Mouse (Mus musculus) gastrocnemius, postnatal 14 days (tissue): ENCODE results near the gene Suds3. TPM values are rescaled to one million over a fixed set of nuclear protein-coding genes. Genes with fewer than 3 reads are reported as not detected.

Experiments
- DNase-seq: peaks from one replicate; pipeline ENCODE4 v3.0.0; 2021; ENCODE audit warnings: mixed read lengths
- intact Hi-C: fragments of 180-260 bp; cut with DNase I; formaldehyde crosslinking; loops from one replicate; pipeline ENCODE4 v1.15.1; 2025; ENCODE audit warnings: low total_unique reads
- total RNA-seq, 2 experiments: library from RNA; stranded (reverse); gene quantifications; 2 replicates each; pipeline ENCODE4 v1.2.3; 2021

The Suds3 gene
- total RNA-seq, 2 experiments from 2014 or later, result 40.5 to 44.4 TPM

GRCm38 (mm10) chr5:117087718-117088117, 28.2 kb downstream of the Suds3 start:
- DNase-seq, result no peak
- intact Hi-C loops, result no loop called here

DNA sequence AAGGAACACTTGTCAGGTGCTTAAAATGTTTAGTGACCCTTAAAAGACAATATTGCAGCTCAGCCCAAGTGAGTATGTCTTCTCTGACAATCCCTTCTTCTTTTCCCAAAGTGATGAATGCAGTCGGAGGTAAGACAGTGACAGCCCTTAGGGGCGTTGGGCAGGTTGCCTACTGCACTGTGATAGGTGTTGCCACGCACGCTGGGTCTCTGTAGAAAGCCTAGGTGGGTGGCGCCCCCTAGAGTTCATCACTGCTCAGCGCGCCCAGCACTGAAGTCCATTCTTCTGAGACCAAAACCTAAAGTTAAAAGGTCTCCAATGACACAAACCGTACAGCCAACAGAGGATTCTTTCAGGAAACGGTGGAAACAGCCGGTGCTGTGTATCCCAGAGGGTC, 46.4 kb downstream of the Suds3 start:
- intact Hi-C loops, result no loop called here
- peak; percentile 53 for DNase-seq

- intact Hi-C loops, result no loop called here
- DNase-seq, result no peak
Measured at GRCm38 (mm10) chr5:117068808-117069497, 47.0 kb downstream of the Suds3 start.

DNA sequence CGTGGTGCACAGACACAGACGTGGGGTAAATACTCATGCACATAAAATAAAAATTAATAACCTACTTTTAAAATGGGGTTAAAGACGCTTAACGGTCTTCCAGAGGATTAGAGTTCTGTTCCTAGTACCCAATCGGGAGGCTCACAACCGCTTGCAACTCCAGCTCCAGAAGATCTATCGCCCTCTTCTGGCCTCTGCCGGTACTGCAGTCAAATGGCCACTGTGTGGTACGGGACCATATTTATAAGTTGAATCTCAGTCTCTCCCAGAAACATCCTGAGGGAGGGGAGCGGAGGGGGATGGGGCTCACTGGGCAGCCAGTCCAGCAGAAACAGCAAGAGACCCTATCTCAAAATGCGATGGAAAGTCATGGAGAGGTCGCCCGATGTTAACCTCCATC, 47.7 kb downstream of the Suds3 start:
- no peak for DNase-seq
- intact Hi-C loops, result no loop called here

DNA sequence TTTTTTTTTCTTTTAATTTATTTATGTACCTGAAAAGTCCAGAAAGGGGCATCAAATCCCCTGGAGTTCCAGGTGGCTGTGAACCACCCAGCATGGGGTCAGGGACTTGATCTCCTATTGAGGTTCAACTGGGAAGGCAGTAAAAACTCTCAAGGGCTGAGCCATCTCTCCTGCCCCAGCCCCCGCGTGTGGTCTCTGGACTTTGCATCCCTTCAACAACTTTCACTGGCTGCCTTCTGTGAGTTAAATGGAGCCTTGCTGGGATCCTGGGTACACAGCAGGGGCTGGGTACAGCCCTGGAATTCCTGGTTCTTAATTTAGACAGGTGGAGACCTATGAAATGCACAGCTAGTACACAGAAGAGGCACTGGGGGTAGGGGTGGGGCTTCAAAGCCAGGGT, 54.7 kb downstream of the Suds3 start:
- intact Hi-C loops, result no loop called here
- no peak for DNase-seq

- intact Hi-C loops, result no loop called here
Measured at GRCm38 (mm10) chr5:117060484-117061130, 55.3 kb downstream of the Suds3 start.

DNA sequence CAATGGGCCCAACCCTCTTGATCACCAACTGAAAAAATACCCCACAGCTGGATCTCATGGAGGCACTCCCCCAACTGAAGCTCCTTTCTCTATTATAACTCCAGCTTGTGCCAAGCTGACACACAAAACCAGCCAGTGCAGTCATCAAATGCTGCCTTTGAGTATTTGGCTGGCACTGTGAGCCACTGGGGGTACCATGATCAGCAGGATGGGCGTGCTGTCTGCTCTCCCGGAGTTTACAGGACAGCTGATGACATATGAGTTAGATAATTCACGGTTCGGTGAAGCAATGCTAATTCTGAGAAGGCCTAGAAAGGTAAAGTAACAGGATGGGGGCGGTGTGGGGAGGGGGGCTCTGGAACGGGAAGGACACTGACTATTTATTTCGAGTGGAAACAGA, 66.0 kb downstream of the Suds3 start:
- intact Hi-C loops, result no loop called here
- no peak for DNase-seq

More at GRCm38 (mm10) chr5:117060484-117061130, 55.3 kb downstream of the Suds3 start:
- no peak for DNase-seq

GRCm38 (mm10) chr5:117045101-117045500, 70.8 kb downstream of the Suds3 start:
- DNase-seq, result no peak
- intact Hi-C loops, result no loop called here

DNA sequence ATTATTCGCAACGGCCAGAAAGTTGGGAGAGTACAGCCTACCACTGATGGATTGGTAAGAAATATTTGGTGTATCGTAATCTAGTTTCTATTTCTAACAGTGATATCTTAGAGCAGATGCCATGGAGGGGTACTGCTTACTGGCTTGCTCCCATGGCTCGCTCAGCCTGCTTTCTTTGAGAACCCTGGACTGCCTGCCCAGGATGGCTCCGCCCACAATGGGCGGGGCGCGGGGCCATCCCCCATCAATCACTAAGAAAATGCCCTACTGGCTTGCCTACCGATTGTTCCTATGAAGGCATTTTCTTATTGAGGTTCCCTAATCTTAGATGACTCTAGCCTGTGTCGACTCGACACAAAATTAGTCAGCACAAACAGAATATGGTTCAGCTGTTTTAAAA, 73.3 kb downstream of the Suds3 start:
- intact Hi-C loops, result no loop called here
- DNase-seq, result no peak

Other genes starting within 250 kb of the Suds3 start
- gene Taok3, start 4.0 kb upstream of the Suds3 start, total RNA-seq, result 1 to 10 TPM; 5.6 to 6.4 TPM
- gene Pebp1, start 171.5 kb upstream of the Suds3 start, total RNA-seq, result 100 to 1,000 TPM; 293 to 295 TPM
- 1 to 10 TPM; 6.0 to 8.8 TPM for gene Vsig10, start 203.0 kb upstream of the Suds3 start, total RNA-seq
- 10 to 100 TPM; 70.6 to 76.4 TPM for gene Wsb2, start 241.2 kb upstream of the Suds3 start, total RNA-seq